Mouse (Mus musculus) WW6 (cell line): Measurements from ENCODE around the gene Tmem132d.

ENCODE experiments used
- DNase-seq: peaks from one replicate; pipeline ENCODE4 v3.0.0-alpha.2; 2013; ENCODE audit warnings: low read depth, low spot score

Tmem132d gene

DNA sequence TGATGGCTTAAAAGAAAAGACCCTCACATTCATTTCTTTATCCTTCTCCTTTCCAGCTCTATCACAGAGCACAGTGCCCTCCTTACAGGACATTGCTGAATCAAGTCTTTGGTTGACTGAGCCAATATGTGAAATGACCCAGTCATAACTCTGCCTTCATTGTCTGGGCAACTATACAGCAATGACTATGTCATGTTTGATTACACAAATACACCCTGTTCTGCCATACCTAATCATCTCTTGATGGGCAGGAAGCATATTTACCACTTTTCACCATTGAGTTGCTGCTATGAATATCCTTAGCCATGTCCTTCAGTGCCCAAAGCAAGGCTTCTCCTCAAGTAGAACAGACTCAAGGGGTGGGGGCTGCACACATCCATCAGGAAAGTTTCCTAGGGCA lies 214.6 kb downstream of the Tmem132d start:
- no peak for DNase-seq

DNA sequence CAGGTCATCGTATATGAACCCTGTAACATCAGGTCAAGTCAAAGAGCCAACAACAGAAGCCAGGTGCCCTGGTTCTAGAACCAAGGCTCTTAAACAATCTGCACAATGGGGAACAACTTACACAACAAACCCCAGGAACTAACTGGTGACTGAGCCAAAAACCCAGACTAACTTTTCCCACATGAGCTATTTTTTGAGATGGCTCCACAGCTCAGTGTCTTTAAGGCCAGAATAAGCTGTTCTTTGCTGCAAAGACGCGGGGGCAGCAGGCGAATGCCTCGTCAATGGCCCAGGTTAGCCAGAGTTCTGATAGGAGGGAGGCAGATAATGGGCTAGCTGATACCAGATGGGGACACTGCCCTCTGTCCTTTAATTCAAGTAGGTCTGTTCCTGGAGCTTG lies 221.8 kb downstream of the Tmem132d start:
- DNase-seq, result no peak

DNA sequence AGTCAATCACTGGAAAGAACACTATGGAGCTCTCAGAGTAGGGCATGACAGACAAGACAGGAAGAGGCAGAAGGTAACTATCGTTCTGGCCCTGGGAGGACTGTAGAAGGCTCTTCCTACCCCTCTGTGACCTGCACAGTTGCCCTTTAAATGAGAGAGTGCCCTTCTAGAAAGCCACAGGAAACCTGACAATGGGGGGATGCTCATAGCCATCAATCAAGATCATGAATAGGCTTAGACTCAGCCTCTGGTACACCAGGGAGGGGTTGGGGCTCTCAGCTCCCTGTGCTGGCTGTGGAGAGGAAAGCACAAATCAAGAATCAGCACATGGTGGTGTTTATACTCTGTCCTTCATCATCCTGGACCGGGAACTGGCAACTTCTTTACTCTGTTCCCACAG lies 227.2 kb downstream of the Tmem132d start:
- no peak for DNase-seq

DNA sequence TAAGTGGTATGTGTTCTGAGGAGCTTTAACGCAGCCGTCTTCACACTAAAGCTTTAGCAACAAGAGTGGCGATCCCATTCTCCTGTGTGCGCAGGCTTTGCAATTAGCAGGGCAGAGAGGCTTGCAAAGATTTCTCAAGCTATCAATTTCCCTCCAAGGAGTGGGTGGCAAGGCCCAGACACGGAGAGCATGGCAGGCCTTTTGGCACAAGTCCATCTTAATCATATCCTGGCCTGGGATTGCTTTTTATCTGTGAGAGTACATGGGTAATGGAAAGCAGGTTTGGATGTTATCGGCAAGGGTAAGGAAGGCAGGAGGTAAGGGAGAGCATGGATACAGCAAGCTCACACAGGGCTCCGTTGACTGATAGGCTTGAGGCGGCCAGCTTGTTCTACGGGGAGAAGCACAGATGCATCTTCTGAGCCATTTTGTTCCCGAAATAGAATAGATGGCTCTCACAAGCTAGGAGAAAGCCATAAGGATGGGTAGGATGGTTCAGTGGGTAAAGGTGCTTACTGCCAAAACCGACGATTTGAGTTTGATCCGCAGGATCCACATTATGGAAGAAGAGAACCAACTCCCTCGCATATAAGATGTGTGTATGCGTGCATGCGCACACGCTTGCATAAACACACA lies 228.1 kb downstream of the Tmem132d start:
- DNase-seq, result no peak

DNA sequence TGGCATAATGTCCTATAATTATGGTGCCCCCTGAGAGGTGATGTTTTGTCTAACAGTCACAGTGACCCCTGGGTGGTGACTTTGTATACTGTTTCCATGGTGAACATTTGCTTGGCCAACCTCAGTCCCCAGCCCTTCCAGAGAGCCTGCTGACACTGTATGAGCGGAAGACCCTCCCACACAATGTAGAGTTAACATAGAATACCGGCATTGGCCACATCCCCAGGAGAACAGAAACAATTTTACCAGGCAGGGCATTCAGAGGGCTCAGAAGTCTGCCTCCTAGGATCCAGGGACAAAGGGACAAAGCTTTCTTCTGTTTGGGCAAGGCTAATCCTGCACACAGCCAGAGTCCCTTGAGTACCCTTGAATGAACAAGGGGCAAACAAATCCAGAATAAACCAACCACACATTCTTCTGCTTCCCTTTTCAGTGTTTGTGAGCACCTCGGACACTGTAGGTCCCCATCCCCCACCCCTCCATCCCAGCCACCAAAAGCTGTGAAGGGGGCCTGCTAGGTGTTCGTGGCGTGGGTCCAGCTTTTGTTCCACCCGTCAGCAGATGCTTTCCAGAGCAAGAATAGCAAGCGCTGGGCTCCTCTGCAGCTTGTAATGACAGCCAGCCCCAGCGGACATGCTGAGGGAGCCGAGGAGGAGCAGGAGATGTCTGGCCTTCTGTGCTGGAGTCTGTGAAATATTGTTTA lies 228.8 kb downstream of the Tmem132d start:
- DNase-seq, result no peak

DNA sequence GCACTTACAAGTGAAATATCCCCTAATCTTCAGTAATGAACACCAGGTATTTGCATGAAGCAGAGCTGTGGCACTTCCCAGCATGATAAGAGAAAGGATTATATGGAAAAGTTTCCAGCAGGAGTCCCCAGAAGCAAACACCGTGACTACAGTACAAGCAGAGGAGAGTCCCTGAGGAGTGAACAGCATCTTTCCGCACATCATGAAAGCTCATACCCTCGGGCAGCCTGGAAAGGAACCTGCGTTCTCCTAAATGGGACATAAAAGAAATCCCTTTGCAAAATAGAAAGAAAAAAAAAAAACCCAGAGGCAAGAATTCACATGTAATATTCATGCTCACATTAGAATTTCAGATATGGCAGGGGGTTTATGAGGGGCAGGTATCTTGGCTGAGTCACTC lies 238.8 kb downstream of the Tmem132d start:
- DNase-seq, result no peak

DNA sequence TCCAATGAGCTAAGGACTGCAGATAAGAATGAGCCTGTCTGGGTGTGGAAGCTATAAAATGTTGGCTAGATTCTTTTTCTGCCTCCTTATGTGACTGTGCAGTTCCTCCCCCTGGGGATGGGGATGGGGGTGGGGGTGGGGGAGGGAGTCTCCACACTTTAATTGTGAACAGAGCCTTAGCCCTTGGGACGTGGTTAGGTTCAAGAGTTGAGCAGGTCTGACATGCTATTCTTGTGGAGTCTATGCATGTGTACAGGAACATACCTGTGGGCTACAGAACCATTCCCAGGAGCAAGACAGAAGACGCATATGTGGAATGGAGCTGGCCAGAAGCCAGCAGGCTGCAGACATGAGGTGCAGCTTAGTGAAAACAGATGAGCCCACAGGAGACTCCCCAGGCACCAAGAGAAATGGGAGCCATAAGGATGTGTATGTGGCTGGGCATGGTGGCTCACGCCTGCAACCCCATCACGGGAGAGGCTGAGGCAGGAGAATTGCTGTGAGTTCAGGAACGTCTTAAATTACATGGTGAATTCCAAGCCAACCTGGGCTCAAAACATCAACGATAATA lies 240.3 kb downstream of the Tmem132d start:
- DNase-seq, result no peak

DNA sequence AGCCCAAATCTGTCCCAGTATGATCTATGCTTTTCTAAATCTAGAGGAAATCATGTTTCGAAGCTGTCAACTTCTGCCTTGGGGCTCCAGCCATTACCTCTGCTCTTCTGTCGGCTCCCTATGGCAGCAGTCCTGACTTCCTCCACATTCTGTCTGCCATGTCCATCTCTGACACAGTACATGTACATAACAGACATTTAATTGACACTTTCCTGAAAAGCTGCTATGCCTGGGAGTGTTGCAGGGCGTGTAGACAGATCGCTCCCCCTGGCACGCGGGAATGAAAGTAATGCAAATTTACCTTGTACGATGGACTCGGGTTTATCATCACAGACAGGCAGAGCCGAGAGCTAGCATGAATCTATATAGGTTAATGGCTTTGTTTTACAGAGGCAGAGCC lies 241.2 kb downstream of the Tmem132d start:
- DNase-seq, result no peak

DNA sequence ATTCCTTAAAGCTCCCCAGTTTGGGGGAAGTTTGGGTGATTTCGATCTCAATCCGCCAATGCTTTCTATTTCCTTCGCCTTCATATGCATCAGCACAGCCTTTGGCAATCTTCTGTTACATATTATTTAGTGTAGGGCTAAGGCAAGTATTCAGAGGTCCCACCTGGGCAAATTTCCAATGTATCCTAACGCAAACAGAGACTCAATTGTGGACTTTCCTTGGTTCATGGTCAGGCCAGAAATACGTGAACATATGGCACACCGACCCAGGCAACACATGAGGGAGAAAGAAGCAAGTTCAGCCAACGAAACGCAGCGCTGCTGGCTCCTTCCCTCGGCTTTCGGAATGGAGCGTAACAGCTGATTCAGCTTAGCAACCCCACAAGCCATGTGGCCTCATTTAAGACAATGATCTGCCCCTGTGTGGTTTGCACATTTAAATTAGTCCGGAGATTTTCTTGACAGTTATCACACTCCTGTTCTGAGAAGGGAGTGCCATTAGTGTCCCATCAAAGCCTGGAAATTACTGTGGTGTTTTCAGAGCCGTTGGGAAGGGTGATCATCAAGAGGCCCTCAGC lies 242.5 kb downstream of the Tmem132d start:
- DNase-seq, result no peak

DNA sequence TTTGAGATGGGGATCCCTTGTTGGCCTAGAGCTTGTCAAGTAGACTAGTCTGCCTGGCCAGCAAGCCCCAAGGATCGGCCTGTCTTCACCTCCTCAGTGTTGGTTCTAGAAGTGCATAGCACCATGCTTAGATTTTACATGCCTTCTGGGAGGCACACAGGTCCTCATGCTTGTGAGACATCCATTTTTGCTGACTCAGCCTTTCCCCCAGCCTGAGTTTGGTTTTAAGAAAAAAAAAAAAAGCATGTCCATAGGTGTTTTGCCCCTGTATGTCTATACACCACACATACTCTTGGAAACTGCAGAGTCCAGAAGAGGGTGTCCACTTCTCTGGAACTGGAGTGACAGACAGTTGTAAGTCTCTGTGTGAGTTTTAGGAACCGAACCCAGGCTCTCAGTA lies 256.6 kb downstream of the Tmem132d start:
- DNase-seq, result no peak

DNA sequence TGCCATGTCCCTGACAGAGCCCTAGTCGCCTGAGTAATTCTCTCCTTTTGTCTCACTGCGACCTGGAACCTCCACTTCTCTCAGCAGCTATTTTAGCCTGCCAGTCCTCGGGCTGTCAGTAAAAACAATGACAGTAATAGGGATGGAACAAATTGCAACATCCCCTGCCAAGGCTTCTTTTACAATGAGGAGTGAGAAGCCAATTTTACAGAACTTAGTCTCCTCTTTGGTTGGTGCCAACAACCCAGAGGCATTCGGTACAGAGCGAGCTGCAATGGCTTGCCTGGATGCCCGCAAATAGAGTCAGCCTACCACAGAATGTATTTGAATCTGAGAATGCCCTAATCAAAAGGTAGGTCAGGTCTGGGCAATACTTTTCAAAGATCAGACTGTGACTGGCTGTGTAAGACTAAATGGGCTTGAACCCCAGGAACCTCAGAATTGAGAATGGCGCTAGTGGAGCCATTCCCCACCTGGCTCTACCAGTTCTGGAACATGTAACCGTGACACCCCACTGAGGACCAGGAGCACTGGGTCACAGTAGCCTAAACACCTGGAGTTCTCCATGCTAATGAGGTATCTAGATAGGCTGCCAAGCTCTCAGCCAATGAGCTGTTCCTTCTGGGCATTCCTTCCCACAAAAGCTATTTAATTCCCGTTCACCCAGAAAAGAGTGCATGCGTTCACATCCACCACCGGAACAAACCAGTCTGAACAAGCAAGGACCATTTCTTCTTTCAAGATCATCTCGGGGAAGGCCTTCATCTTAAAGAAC lies 273.8 kb downstream of the Tmem132d start:
- DNase-seq, result no peak

DNA sequence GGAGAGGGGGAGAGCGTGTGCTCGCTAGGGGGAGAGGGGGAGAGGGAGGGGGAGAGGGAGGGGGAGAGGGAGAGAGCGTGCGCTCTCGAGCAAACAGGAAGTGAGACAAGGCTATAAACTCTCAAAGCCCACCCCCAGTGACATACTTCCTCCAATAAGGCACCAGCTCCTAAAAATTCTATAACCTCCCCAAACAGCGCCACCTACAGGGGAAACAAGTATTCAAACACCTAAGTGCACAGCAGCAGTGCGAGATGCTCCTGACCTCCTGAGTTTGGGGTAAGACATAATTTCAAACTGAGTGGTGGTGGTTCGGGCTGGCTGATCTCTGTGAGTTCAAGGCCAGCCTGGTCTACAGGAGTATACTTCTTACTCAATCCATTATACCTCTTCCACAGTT lies 281.4 kb downstream of the Tmem132d start:
- DNase-seq, result no peak

DNA sequence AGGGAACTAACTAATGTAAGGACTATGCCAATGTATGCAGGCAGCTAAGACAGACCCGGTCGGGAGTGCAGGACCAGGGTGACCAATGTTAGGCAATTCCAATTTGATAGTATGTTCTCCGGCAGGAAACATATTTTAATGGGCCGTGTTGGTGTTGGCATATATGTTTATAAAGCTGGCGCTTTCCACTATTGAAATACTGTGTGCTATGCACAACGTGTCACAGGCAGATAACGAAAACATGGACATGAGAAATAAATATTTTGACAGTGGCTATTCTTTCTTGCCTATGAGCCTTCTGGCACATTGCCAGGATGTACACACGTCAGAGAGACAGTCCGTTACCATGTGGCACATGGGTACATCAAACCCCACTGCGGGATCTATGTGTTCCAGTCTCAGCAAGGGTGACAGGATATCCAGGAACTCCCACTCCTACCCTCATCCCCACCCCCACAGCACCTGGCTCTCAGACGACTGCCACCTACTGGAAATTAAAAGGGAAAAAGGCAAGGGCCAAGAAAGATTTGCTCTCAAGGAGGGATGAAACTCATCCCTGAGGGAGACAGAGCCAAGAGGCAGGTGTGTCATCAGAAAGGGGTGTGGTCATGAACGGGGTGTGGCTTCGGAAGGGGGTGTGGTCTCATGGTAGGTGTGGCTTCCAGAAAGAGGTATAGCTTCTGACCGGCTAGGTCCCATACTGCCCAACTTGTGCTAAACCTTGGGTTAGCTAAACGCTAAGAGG lies 285.8 kb downstream of the Tmem132d start:
- DNase-seq, result no peak

DNA sequence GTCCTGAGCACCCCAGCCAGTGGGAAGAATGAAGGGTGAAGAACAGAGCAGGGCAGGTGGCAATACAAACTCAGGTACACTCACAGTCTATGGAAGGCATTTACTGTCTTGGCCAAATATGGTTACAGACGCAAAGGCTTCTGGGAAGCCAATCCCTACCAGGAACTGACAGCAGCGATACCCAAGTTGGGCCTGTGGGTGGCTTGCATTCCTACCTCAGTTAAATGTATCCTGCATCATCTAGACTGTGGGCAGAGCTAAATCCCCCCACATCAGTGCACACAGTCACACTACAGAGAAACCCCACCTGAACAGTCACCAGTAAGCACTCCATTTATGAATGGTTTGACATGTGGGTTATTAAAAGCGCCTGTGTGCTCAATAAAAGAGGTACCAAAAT lies 288.1 kb downstream of the Tmem132d start:
- DNase-seq, result no peak

DNA sequence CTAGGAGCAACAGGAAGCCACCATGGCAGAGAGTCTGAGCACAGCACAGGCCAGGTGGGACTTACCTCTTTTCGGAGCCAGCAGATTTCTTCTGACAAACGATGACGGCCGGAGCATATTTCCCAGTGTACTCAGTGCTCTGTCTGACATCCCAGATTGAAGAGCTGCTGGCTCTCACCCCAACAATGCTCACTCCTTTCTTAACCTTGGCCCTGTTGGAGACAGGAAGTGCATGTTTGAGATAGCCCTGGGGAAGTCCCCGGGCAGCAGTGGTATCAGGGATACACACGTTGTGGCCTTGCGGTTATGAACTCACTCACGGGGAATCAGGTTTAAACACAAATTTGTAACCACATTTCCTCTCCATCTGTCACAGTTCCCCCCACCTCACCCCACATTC lies 296.1 kb downstream of the Tmem132d start:
- DNase-seq, result no peak

DNA sequence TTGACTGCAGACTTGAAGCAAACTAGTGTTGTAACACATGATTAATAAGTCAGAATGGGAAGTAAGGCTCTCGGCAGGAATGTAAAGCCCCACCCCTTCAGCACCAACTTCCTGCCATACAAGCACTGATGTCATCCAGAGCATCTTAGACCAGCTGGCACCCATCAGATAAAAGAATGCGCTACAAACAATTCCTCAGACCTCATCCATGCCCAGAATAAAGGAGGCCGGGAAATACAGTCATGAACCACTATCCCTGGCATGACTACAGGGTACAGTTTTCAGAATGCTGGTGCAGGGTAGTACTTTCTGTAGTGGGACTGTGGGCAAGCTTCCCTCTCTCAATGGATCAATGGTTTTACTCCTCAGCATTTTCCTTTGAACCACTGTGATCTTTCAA lies 310.2 kb downstream of the Tmem132d start:
- no peak for DNase-seq

DNA sequence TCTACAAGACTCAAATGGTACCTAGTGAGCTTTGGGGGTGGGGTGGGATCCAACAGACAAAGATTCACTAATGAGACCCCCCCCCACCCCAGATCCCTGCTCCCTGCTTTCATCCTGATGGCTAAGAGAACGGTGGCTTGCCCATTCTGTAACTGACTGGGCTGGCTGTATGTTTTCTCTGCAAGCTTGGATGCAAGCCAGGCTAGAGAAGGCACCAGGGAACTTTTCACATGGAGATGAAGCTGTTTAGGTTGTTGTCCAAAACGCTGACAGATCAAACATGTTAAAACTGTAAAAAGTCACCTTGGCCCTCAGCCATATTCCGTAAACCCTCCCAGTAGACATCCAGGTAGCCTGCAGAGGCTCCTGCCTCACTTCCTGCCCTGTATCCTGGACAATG lies 313.7 kb downstream of the Tmem132d start:
- DNase-seq, result no peak

DNA sequence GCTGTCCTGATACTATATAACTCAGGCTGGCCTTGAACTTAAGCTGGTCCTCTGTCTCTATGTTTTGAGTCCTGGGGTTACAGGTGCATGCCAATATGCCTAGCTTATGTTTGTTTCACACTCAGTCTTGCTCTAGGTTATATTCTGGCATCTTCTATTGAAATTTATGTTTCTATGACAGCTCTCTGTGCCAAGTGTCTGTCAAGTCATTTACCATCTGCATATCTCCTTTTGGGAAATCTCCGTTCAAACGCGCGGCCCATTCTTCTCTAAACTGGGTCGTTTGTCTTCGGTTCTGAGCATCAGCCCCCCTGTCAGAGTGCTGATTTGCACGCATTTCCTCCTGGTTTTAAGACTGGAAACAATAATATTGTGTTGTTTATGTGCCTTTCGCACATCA lies 319.8 kb downstream of the Tmem132d start:
- DNase-seq, result no peak

DNA sequence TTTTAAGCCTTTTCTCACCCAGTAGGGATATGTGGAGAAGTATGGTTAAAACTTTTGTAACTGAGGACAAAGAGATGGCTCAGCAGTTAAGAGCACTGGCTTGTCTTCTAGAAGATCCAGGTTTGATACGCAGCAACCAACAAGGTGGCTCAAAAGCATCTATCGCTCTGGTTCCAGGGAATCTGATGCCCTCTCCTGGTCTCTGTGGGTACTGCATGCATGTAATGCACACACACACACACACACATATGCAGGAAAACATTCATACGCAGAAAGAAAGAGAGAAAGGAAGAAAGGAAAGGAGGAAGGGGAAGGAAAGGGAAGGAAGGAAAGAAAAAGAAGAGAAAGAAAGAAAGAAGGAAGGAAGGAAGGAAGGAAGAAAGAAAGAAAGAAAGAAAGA lies 320.4 kb downstream of the Tmem132d start:
- no peak for DNase-seq

DNA sequence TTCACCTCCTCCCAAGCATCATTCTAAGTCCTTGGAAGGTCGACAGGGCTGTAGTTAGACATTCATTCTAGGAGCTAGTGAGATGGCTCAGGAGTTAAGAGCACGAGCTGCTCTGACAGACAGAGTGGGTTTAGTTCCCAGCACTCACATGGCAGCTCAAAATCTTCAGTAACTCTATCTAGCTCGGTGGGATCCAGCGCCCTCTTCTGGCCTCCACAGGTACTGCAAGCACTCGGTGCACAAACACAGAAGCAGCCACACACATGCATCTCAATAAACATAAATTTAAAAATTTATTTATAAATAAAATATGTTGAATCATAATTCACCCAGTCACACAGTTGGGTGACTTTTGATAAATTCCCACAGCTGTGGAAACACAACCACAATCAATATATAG lies 321.2 kb downstream of the Tmem132d start:
- no peak for DNase-seq

DNA sequence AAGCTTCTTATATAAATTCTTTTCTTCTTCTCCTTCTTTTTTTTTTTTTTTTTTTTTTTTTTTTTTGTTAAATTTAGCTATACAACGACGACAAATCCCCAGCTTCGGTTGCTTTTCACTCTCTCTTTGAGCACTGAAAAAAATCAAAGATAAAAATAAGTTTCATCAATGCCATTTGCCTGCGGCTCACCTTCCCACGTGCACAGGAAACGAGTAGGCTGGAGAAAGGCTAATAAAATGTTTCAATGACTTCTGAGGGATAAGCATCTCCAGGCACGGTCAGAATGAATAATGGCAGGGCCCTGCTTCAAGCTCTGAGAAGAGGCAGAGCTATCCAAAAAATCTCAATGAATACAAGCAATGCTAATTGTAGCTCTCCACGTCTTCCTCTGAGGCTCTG lies 330.3 kb downstream of the Tmem132d start:
- no peak for DNase-seq

DNA sequence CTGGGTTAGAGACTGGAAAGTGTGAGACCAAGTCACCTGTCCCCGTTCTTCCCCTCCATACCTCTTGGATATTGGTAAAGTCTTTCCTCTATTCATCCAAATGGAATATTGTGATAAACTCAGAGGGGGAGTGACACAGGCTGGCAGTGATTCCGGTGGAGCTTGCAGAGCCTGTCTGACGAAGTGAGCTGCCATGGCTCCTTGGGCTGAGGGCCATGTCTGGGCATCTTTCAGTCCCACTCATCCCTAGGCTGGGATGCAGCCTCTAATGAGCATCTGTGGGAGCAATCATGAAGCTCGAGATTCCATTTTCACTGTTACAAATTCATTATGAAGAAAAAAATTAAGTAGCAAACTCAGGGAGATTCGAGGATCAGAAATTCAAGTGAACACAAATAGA lies 332.5 kb downstream of the Tmem132d start:
- DNase-seq, result no peak
